Mouse (Mus musculus): ENCODE results near the gene Ap3d1.

DNA sequence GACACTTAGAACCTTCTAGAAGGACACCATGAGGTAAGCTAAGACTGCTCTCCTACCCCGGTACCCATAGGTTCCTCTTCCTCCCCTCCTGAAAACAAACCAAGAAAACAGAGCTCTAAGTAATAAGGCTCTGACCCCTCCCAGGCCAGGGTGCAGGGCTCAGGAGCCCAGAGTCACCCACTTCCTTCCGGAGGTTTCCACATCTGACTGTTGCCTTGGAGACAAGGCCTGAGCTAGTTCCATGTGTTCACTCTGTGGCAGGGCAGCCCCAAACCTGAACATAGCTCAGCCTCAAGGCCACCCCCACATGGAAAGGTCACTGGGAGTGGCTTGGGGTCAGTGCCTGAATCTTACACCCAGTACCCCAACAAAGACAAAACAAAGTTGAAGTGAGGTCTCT, 46.9 kb downstream of the Ap3d1 start:
- no peak for TF ChIP-seq CTCF (IDR thresholded peaks at IDR 0.05; ENCODE audit: low read depth)
- no peak for TF ChIP-seq EP300 (IDR thresholded peaks at IDR 0.05; ENCODE audit: low read depth)
